Mouse (Mus musculus) cerebellum, adult 2 months (tissue): ENCODE data around the gene Txndc11. TPM values are rescaled to one million over a fixed set of nuclear protein-coding genes. Genes with fewer than 3 reads are reported as not detected.
A peak's percentile ranks its signal among the peaks of the same experiment; 100 is the strongest.

Source experiments
- DNase-seq, 2 experiments: peaks; one replicate each; pipeline ENCODE4 v3.0.0; 2021
- H3K27ac ChIP-seq: fragments of 200-500 bp; 2 replicates; pipeline ENCODE4 v1.5.1; 2012; ENCODE audit warnings: low read length, control low read depth, inconsistent platforms; ENCODE audit not compliant: insufficient read depth
- H3K27me3 ChIP-seq: fragments of 200-500 bp; 2 replicates; pipeline ENCODE4 v1.6.1; 2012; ENCODE audit warnings: inconsistent platforms, mild to moderate bottlenecking, low read length, moderate library complexity; ENCODE audit not compliant: control insufficient read depth, insufficient read depth
- H3K4me1 ChIP-seq: fragments of 200-500 bp; 2 replicates; pipeline ENCODE4 v1.6.1; 2011; ENCODE audit warnings: low read length; ENCODE audit not compliant: control insufficient read depth, insufficient read depth
- H3K4me3 ChIP-seq: fragments of 200-500 bp; replicated peaks from 2 replicates; pipeline ENCODE3; 2011; ENCODE audit warnings: mild to moderate bottlenecking, low read depth, low read length, control low read depth; ENCODE audit not compliant: insufficient read depth
- CTCF ChIP-seq: fragments of 200-500 bp; IDR thresholded peaks from 2 replicates; pipeline ENCODE4 v1.5.1; 2011; ENCODE audit warnings: low read depth, mild to moderate bottlenecking, control low read depth, low read length, moderate library complexity, borderline replicate concordance; ENCODE audit not compliant: insufficient read depth
- POLR2A ChIP-seq: fragments of 200-500 bp; IDR thresholded peaks from 2 replicates; pipeline ENCODE4 v1.6.1; 2011; ENCODE audit warnings: low read length, control low read depth, borderline replicate concordance; ENCODE audit not compliant: insufficient read depth
- WGBS: fragments of 180-500 bp; shearing (Covaris S2); methylation state at CpG from one replicate; pipeline ENCODE4 v1.1.7; 2018; 5-methylcytosine and 5-hydroxymethylcytosine counted together
- polyA plus RNA-seq: library from polyadenylated mRNA; depleted of rRNA; stranded (reverse); fragments of >200 nt; gene quantifications from 2 replicates; pipeline ENCODE4 v1.2.3, GENCODE M21; 2012

Gene Txndc11
- polyA plus RNA-seq, 1 experiment: 34.5 TPM

DNA sequence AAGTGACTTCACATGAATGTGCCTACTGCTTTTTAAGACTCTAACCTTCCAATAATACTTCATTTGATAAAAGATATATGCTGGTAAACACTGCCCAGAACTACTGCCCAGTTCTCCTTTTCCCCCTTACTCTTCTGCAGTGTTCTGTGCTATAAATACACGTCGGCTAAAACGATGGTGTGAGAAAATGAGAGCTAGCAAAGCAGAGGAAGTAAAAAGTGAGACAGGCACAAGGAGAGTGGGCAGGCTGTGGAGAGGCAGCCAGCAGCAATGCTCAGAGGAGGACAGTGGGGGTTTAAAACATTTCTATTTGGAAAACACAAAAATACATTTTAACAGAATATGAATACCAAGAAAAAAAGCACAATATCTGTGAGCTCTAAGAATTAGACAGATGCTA lies 41.9 kb downstream of the Txndc11 start:
- H3K4me1 ChIP-seq: peaks cover 9% of the 10 kb centered on the region
- no peak for DNase-seq
- 74% methylated on average over 3 of the region's 3 CpGs for WGBS
- H3K27ac ChIP-seq: no peak overlapping the region
- H3K27me3 ChIP-seq: no peaks in the 10 kb centered on the region
- no peak overlapping the region for H3K4me3 ChIP-seq
- TF ChIP-seq CTCF (no peak), POLR2A (no peak)

DNA sequence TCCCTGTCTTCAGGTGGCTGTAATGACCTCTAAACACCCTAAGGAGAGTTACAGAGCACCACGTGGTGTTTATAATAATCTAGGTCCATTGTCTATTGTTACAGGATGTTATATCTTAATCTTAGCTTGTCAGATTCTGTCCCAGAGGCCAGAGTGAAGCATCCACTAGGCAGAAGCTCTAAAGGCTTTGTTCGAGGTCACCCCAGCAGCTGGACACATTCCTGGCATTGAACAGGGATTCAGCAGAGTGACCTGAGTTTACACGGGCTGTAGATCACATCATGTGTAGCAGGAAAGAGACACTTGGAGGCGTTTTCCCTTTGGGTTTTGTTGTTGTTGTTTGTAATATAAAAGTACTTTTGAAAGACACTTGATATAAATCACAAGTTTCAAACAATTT lies 42.4 kb downstream of the Txndc11 start:
- no peak overlapping the region for H3K27ac ChIP-seq
- TF ChIP-seq CTCF (no peak), POLR2A (no peak)
- H3K27me3 ChIP-seq: no peaks in the 10 kb centered on the region
- H3K4me3 ChIP-seq: no peak overlapping the region
- 36% methylated on average over 4 of the region's 4 CpGs for WGBS
- peaks cover 12% of the 10 kb centered on the region for H3K4me1 ChIP-seq
- no peak for DNase-seq

DNA sequence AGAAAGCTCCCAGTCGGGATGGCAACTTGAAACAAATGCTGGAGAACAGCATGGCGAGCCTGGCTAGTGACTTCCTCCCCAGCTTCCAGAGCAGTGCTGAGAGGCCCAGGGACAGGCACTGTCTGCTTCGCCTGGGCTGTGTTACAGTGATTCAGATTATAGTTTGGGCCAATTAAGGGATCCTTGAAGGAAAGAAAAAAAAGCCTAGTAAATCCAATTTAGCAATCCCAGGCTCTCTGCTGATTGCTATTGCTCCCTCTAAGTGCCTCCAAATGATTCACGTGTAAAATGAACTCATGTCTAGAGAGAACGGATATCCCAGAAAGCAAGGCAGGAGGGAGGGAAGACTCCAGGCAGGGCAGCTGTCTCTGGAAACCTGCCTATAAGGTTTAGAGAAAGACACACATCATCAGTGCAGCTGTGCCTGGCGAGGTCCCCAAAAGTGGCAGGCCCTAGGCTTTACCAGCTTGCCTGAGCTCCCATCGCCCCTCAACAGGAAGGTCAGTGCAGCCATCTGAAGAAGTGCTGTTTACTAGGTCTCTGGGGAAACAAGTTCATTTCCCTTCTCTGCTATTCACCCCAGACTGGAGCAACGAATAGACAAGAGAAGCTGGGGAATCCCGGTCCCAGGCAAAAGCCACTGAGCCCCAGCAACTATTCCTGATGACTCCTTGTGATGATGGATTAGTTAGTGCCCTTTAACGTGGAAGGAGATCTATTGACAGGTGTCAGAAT lies 43.4 kb downstream of the Txndc11 start:
- Histone ChIP-seq H3K4me1 (peaks cover 13% of the 10 kb centered on the region), H3K27me3 (no peaks in the 10 kb centered on the region), H3K27ac (no peak overlapping the region), H3K4me3 (no peak overlapping the region)
- DNase-seq: no peak
- no peak for TF ChIP-seq POLR2A
- TF ChIP-seq CTCF: no peak
- WGBS: 61% methylated on average over 10 of the region's 10 CpGs

DNA sequence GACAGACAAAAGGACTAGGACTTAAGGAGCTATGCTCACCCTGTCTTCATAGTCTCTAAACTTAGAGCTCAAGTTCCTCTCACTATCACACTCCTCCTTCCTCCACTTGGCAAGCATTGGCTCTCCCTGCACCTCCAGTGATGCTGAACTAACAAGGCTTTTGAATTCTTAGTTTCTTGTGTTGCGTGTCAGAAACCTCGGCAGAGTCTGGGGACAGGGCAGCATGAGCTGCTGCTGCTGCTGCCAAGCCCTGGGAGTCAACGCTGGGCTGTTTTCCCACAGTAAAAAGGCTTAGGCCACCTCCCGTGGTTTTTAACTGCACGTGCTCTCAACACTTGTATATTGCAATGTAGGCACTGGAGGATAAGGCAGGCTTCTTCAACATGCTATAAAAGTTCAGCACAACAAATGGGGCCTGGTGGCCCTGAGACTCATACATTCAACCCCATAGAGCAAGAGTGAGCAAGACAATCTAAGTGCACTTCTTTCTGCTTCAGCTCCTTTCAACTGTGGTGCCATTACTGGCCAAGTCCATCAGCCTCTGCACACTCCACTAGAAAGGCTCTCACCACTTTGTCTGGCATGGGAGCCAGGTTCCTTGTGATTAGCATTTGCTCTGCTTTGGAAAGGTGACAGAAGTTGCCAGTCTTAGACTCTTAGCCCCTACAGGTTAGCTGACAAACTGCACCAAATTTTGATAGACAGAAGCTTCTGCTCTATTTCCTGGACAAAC lies 47.4 kb downstream of the Txndc11 start:
- 3% methylated on average over 5 of the region's 5 CpGs for WGBS
- Histone ChIP-seq H3K27ac (peak overlapping the region; percentile 23; the same call in 1 of the 2 replicates), H3K4me3 (no peak overlapping the region), H3K4me1 (peaks cover 10% of the 10 kb centered on the region; the same call in 1 of the 2 replicates), H3K27me3 (no peaks in the 10 kb centered on the region)
- TF ChIP-seq POLR2A (no peak), CTCF (no peak; the same call in 1 of the 2 replicates)
- DNase-seq: peak; percentile 35 to 53

DNA sequence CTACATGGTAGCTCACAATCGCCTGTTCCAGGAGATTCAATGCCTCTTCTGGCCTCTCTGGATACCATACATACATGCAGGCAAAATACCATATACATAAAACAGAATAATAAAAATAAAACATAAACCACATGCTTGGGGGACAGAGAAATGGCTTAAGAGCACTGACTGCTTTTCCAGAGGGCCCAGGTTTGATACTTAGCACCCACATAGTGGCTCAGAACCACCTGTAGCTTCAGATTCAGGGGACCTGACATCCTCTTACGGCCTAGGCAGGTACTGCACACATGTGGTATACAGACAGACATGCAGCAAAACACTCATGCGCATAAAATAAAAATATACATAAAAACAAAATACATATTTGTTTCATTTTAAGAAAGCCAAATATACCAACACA lies 48.2 kb downstream of the Txndc11 start:
- no peak for DNase-seq
- TF ChIP-seq POLR2A (no peak), CTCF (no peak)
- no peak overlapping the region for H3K4me3 ChIP-seq
- no peak overlapping the region for H3K27ac ChIP-seq
- 94% methylated on average over 3 of the region's 3 CpGs for WGBS
- peaks cover 10% of the 10 kb centered on the region; the same call in 1 of the 2 replicates for H3K4me1 ChIP-seq
- no peaks in the 10 kb centered on the region for H3K27me3 ChIP-seq

DNA sequence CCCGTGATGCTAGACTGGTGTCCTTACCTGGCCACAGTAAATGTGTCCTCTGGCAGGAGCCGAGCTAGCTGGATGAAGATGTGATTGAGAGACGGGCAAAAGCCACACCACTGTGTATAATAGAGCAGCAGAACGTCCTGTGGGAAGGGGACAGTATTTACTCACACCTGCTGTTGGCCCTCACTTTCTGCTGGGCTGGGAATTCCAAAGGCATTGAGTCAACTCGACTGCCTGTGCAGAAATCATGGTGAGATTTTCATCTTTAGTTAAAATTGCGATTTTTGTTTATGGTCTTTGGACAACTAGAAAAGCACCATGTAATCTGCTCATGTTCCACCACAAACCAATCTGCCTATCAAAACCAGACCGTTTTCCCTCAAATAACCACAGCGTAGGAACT lies 50.3 kb downstream of the Txndc11 start:
- Histone ChIP-seq H3K4me1 (peaks cover 7% of the 10 kb centered on the region; the same call in 1 of the 2 replicates), H3K27me3 (no peaks in the 10 kb centered on the region), H3K27ac (no peak overlapping the region), H3K4me3 (no peak overlapping the region)
- no peak for DNase-seq
- 89% methylated on average over 8 of the region's 8 CpGs for WGBS
- TF ChIP-seq POLR2A: no peak
- no peak for TF ChIP-seq CTCF

DNA sequence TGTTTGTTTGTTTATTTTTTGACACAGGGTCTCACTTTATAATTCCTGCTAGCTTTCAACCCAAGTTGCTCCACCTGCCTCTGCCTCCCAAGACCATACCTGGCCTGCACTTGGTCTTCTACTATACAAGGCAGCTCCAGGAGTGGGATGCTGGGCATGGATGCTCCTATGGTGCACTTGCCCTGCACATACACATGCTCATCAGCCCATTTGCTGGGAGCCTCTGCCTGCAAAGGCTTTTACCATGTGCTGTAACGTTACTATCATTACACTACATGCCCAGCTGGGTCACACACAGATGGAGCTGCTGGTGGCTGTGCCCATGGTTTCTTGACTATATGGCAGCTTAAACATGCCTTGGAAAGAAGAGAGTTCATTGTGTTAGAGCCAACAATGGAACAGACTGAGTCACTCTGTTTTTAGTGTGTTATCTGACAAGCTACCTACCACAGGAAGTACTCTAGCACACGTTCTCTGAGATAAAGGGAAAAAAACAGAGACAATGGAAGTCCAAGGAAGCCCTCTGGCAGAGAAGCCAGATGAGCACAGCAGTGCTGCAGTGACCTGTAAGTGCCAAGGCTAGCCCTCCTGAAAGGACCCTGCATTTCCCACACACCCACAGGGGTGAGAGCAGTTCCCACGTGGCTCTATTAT lies 56.1 kb downstream of the Txndc11 start:
- 54% methylated on average over 3 of the region's 3 CpGs for WGBS
- Histone ChIP-seq H3K4me1 (peaks cover 6% of the 10 kb centered on the region), H3K4me3 (no peak overlapping the region), H3K27me3 (no peaks in the 10 kb centered on the region), H3K27ac (no peak overlapping the region)
- DNase-seq: no peak
- TF ChIP-seq CTCF (no peak), POLR2A (no peak)
